11 mouse cellular contexts compared by ENCODE assay signal in the genomic region with DNA sequence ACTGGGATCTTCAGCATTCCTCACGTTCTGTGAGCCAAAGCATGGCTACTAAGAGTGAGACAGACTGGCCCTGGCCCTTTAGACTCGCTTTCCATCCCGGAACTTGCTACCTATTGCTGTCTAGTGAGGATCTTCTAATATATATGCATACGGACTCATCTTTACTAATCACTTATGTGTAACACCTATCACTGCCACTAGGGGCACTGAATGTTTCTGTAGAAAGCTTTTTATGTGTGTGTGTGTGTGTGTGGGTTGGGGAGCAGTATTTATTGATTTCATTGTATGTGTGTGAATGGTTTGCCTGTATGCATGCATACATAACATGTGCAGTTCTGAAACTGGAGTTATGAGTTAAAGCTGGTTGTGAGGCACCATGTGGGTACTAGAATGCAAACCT. TPM values are rescaled to one million over a fixed set of nuclear protein-coding genes. Genes with fewer than 3 reads are reported as not detected.
A peak's percentile ranks its signal among the peaks of the same experiment; 100 is the strongest.
DNase-seq lines count a peak whose midpoint lies in the region; ATAC-seq lines count a peak whose summit lies in the region.
"Had no signal": no experiment of that assay in that cellular context is flagged by ENCODE, and none has a peak within 500 bp of the region (broad histone marks: within the 10 kb centered on the region; RNA-seq: fewer than 3 reads in every experiment).

No protein-coding gene starts in this region.

- no peak for ATAC-seq in intestine, embryonic 14.5 days (replicated peaks; ENCODE audit: low FRiP score, low TSS enrichment, low read depth)
- no peak for ATAC-seq in intestine, embryonic 16.5 days
- ATAC-seq in CD4-positive, CD25-positive, alpha-beta regulatory T cell, adult 4 months: peak; percentile 71
- ATAC-seq in erythroid progenitor cell, adult 5-6 weeks (replicated peaks; ENCODE audit: low FRiP score, poor library complexity, severe bottlenecking): no peak

- no peaks in the 10 kb centered on the region for H3K9me3 ChIP-seq in intestine, embryonic 14.5 days (ENCODE audit: control insufficient read depth, low read length)
- H3K9me3 ChIP-seq in intestine, embryonic 16.5 days (ENCODE audit: control insufficient read depth, low read length): no peaks in the 10 kb centered on the region
- H3K9me3 ChIP-seq: heart, embryonic 15.5 days; liver, embryonic 15.5 days; neural tube, embryonic 12.5 days; stomach, embryonic 15.5 days had no signal

- 78% methylated on average over 4 of the region's 4 CpGs for WGBS in intestine, embryonic 14.5 days
- WGBS in intestine, embryonic 16.5 days: 67% methylated on average over 4 of the region's 4 CpGs

- no peak overlapping the region for H3K9ac ChIP-seq in intestine, embryonic 14.5 days (ENCODE audit: low read length)
- H3K9ac ChIP-seq in intestine, embryonic 16.5 days (ENCODE audit: low read depth, low read length): no peak overlapping the region
- H3K9ac ChIP-seq: heart, embryonic 15.5 days; liver, embryonic 15.5 days; neural tube, embryonic 12.5 days; stomach, embryonic 15.5 days had no signal

- no peak overlapping the region for H3K4me3 ChIP-seq in intestine, embryonic 14.5 days (ENCODE audit: low read depth, low read length)
- no peak overlapping the region for H3K4me3 ChIP-seq in intestine, embryonic 16.5 days (ENCODE audit: low read length)
- H3K4me3 ChIP-seq: heart, embryonic 15.5 days; liver, embryonic 15.5 days; neural tube, embryonic 12.5 days; stomach, embryonic 15.5 days had no signal

- DNase-seq in intestine, embryonic 14.5 days (ENCODE audit: low spot score): peak; percentile 27
- DNase-seq in 3T3-L1 (ENCODE audit: low read depth, low spot score): peak; percentile 41
- peak; percentile 58 for DNase-seq in induced T-regulatory cell, adult 2 months (ENCODE audit: low read depth)
- no peak for DNase-seq in adrenal gland, adult 8-10 months

- H3K27ac ChIP-seq in intestine, embryonic 14.5 days (ENCODE audit: low read depth): no peak overlapping the region
- H3K27ac ChIP-seq in intestine, embryonic 16.5 days (ENCODE audit: low read length): no peak overlapping the region
- H3K27ac ChIP-seq: heart, embryonic 15.5 days; liver, embryonic 15.5 days; neural tube, embryonic 12.5 days; stomach, embryonic 15.5 days had no signal

- H3K4me2 ChIP-seq in intestine, embryonic 14.5 days (ENCODE audit: low read length): no peak overlapping the region
- H3K4me2 ChIP-seq in intestine, embryonic 16.5 days (ENCODE audit: low read depth, low read length): no peak overlapping the region
- H3K4me2 ChIP-seq: heart, embryonic 15.5 days; liver, embryonic 15.5 days; neural tube, embryonic 12.5 days; stomach, embryonic 15.5 days had no signal

- no peaks in the 10 kb centered on the region for H3K4me1 ChIP-seq in intestine, embryonic 14.5 days (replicated peaks; ENCODE audit: control insufficient read depth, insufficient read depth, low read length)
- H3K4me1 ChIP-seq in intestine, embryonic 16.5 days (ENCODE audit: control insufficient read depth, insufficient read depth, low read length): peaks cover under 1% of the 10 kb centered on the region; the same call in 1 of the 2 replicates
- H3K4me1 ChIP-seq: heart, embryonic 15.5 days; liver, embryonic 15.5 days; neural tube, embryonic 12.5 days; stomach, embryonic 15.5 days had no signal

- no peaks in the 10 kb centered on the region for H3K27me3 ChIP-seq in intestine, embryonic 14.5 days (replicated peaks; ENCODE audit: control insufficient read depth, insufficient read depth, low read length)
- no peaks in the 10 kb centered on the region for H3K27me3 ChIP-seq in intestine, embryonic 16.5 days (replicated peaks; ENCODE audit: control insufficient read depth, insufficient read depth, low read length)
- H3K27me3 ChIP-seq: heart, embryonic 15.5 days; liver, embryonic 15.5 days; neural tube, embryonic 12.5 days; stomach, embryonic 15.5 days had no signal

- no peaks in the 10 kb centered on the region for H3K36me3 ChIP-seq in intestine, embryonic 14.5 days (ENCODE audit: control insufficient read depth, insufficient read depth, low read length)
- H3K36me3 ChIP-seq in intestine, embryonic 16.5 days (ENCODE audit: control insufficient read depth, insufficient read depth, low read length): no peaks in the 10 kb centered on the region
- H3K36me3 ChIP-seq: heart, embryonic 15.5 days; liver, embryonic 15.5 days; neural tube, embryonic 12.5 days; stomach, embryonic 15.5 days had no signal

RNA-seq across cellular contexts. Expression of a gene that starts 17.6 kb away (rescaled TPM):
- polyA plus RNA-seq in intestine, embryonic 14.5 days (2014; fragmentation: Nextera tagmentation; extraction: Ambion mirVana): 0.34 and 0.70 TPM in 2 replicates
- polyA plus RNA-seq in intestine, embryonic 16.5 days (2015; fragmentation: Nextera tagmentation; extraction: Ambion mirVana): 0.37 and 0.55 TPM in 2 replicates
- polyA plus RNA-seq in CD4-positive, CD25-positive, alpha-beta regulatory T cell, adult 4 months (2017; shearing (Covaris generic)): 1 to 10 TPM; 1.2 to 1.9 TPM
- 10 to 100 TPM; 27.6 to 36.1 (median 30.4) TPM for total RNA-seq in adrenal gland, adult 8-10 months (2022)
- total RNA-seq in erythroid progenitor cell, adult 5-6 weeks (2015; ENCODE audit: low replicate concordance): 0.84 and 1.8 TPM in 2 replicates
- total RNA-seq in erythroid progenitor cell, adult 5-6 weeks (2017; ENCODE audit: low replicate concordance): 3.3 TPM in 1 of 2 replicates, not detected in the other
